8 mouse cellular contexts compared by ENCODE assay signal in genomic region chr17:72603118-72603885, GRCm38 (mm10). TPM values are rescaled to one million over a fixed set of nuclear protein-coding genes. Genes with fewer than 3 reads are reported as not detected.
DNase-seq lines count a peak whose midpoint lies in the region; ATAC-seq lines count a peak whose summit lies in the region.

No protein-coding gene starts in this region.

- WGBS in embryonic facial prominence, embryonic 12.5 days: 2% methylated on average over 40 of the region's 40 CpGs
- 2% methylated on average over 40 of the region's 40 CpGs for WGBS in limb, embryonic 12.5 days
- 1% methylated on average over 40 of the region's 40 CpGs for WGBS in midbrain, embryonic 13.5 days

- no peak for ATAC-seq in CD4-positive, CD25-positive, alpha-beta regulatory T cell, adult 4 months
- ATAC-seq in embryonic facial prominence, embryonic 12.5 days (ENCODE audit: insufficient number of reproducible peaks, insufficient read depth, low FRiP score, low TSS enrichment): 0 out of 2 replicates have a peak, but pooled peaks have one; percentile 24
- ATAC-seq in limb, embryonic 12.5 days (ENCODE audit: insufficient number of reproducible peaks, insufficient read depth, low FRiP score, low TSS enrichment, low read depth): peak; percentile 53; the same call in 1 of the 2 replicates
- ATAC-seq in midbrain, embryonic 13.5 days: peak; percentile 55

- no peak overlapping the region for H3K27ac ChIP-seq in embryonic facial prominence, embryonic 12.5 days
- H3K27ac ChIP-seq in limb, embryonic 12.5 days: no peak overlapping the region
- H3K27ac ChIP-seq in midbrain, embryonic 13.5 days: no peak overlapping the region

- no peaks in the 10 kb centered on the region for H3K9me3 ChIP-seq in embryonic facial prominence, embryonic 12.5 days
- no peaks in the 10 kb centered on the region for H3K9me3 ChIP-seq in limb, embryonic 12.5 days
- no peaks in the 10 kb centered on the region for H3K9me3 ChIP-seq in midbrain, embryonic 13.5 days

- H3K4me1 ChIP-seq in embryonic facial prominence, embryonic 12.5 days: peaks cover 10% of the 10 kb centered on the region; the same call in 1 of the 2 replicates
- peaks cover 17% of the 10 kb centered on the region for H3K4me1 ChIP-seq in limb, embryonic 12.5 days (replicated peaks)
- H3K4me1 ChIP-seq in midbrain, embryonic 13.5 days (replicated peaks): peaks cover 25% of the 10 kb centered on the region

- no peak overlapping the region for H3K9ac ChIP-seq in embryonic facial prominence, embryonic 12.5 days
- no peak overlapping the region for H3K9ac ChIP-seq in limb, embryonic 12.5 days (replicated peaks)
- H3K9ac ChIP-seq in midbrain, embryonic 13.5 days (replicated peaks): peak overlapping the region; percentile 62

- peak overlapping the region; percentile 95 for H3K4me2 ChIP-seq in embryonic facial prominence, embryonic 12.5 days (replicated peaks)
- peak overlapping the region; percentile 79 for H3K4me2 ChIP-seq in limb, embryonic 12.5 days
- H3K4me2 ChIP-seq in midbrain, embryonic 13.5 days (replicated peaks): peak overlapping the region; percentile 96

- peaks cover 32% of the 10 kb centered on the region for H3K27me3 ChIP-seq in embryonic facial prominence, embryonic 12.5 days
- H3K27me3 ChIP-seq in limb, embryonic 12.5 days: peaks cover 47% of the 10 kb centered on the region
- peaks cover 41% of the 10 kb centered on the region for H3K27me3 ChIP-seq in midbrain, embryonic 13.5 days

- no peaks in the 10 kb centered on the region for H3K36me3 ChIP-seq in embryonic facial prominence, embryonic 12.5 days
- no peaks in the 10 kb centered on the region for H3K36me3 ChIP-seq in limb, embryonic 12.5 days
- no peaks in the 10 kb centered on the region for H3K36me3 ChIP-seq in midbrain, embryonic 13.5 days

- peak overlapping the region; percentile 47 for H3K4me3 ChIP-seq in embryonic facial prominence, embryonic 12.5 days
- peak overlapping the region; percentile 49 for H3K4me3 ChIP-seq in limb, embryonic 12.5 days (replicated peaks)
- peak overlapping the region; percentile 59 for H3K4me3 ChIP-seq in midbrain, embryonic 13.5 days (replicated peaks)

- peak; percentile 16 for DNase-seq in CD4-positive, CD25-positive, alpha-beta regulatory T cell, adult 2 months (ENCODE audit: low read depth, low spot score)
- DNase-seq in heart, adult 8-10 months (ENCODE audit: low spot score): peak; percentile 44
- peak; percentile 62 for DNase-seq in kidney, adult 11 months
- peak; percentile 21 to 36 for DNase-seq in spleen, postnatal 36 days (ENCODE audit: low spot score in 2 of 2)

RNA-seq across cellular contexts. Expression of gene Alk, which starts 1.1 kb away (rescaled TPM):
- under 1 TPM in 1 of 2 experiments, not detected in 1; 0.05 TPM for polyA plus RNA-seq in CD4-positive, CD25-positive, alpha-beta regulatory T cell, adult 4 months (2017; shearing (Covaris generic))
- 1.0 and 1.4 TPM in 2 replicates for polyA plus RNA-seq in embryonic facial prominence, embryonic 12.5 days (2016; fragmentation: Nextera tagmentation; extraction: Ambion mirVana)
- total RNA-seq in heart, adult 8-10 months (2022): under 1 TPM in 1 of 4 experiments, not detected in 3; 0.05 TPM
- 0.15 and 0.44 TPM in 2 replicates for polyA plus RNA-seq in limb, embryonic 12.5 days (2016; fragmentation: Nextera tagmentation; extraction: Ambion mirVana)
- polyA plus RNA-seq in midbrain, embryonic 13.5 days (2015; fragmentation: Nextera tagmentation; extraction: Ambion mirVana): 2.7 and 2.9 TPM in 2 replicates
